Mouse (Mus musculus) C2C12 (cell line): ENCODE measurements at regions not wholly inside any gene's neighbourhood (a gene's known extent, or its start where the extent isn't known, plus 50 kb on each side); places are given as distances from the start of the nearest gene placed in this dataset.

Experiments
- H3K27me3 ChIP-seq: one replicate; pipeline ENCODE4 v1.6.1; 2011; ENCODE audit not compliant: control insufficient read depth, insufficient read depth, insufficient read length
- H3K36me3 ChIP-seq: one replicate; pipeline ENCODE4 v1.6.1; 2011; ENCODE audit not compliant: control insufficient read depth, insufficient read depth
- H3K4me3 ChIP-seq: one replicate; pipeline ENCODE4 v1.5.1; 2011; ENCODE audit warnings: mild to moderate bottlenecking, control low read depth; ENCODE audit not compliant: poor library complexity, insufficient read depth, severe bottlenecking
- H3K79me2 ChIP-seq: one replicate; pipeline ENCODE4 v1.6.1; 2011; ENCODE audit not compliant: control insufficient read depth, insufficient read depth
- H3K79me3 ChIP-seq: one replicate; pipeline ENCODE4 v1.6.1; 2011; ENCODE audit warnings: low read depth, control low read depth
- H3ac ChIP-seq: one replicate; pipeline ENCODE3; 2011; ENCODE audit warnings: low read depth; ENCODE audit not compliant: control insufficient read depth, insufficient read length
- CEBPB ChIP-seq: IDR thresholded peaks from one replicate; pipeline ENCODE4 v1.6.1; 2011; ENCODE audit warnings: low read depth, mild to moderate bottlenecking, control low read depth, moderate library complexity
- CTCF ChIP-seq: IDR thresholded peaks from one replicate; pipeline ENCODE4 v1.5.1; 2011; ENCODE audit not compliant: control insufficient read depth, insufficient read depth, insufficient read length
- MAX ChIP-seq: IDR thresholded peaks from one replicate; pipeline ENCODE4 v1.6.1; 2011; ENCODE audit warnings: mild to moderate bottlenecking, control low read depth
- MYOD1 ChIP-seq: IDR thresholded peaks from one replicate; pipeline ENCODE4 v1.6.1; 2011; ENCODE audit warnings: low read depth; ENCODE audit not compliant: control insufficient read depth, insufficient read length
- MYOG ChIP-seq: IDR thresholded peaks from one replicate; pipeline ENCODE4 v1.6.1; 2011; ENCODE audit not compliant: control insufficient read depth, insufficient read length; ENCODE audit errors: extremely low read depth
- USF1 ChIP-seq: IDR thresholded peaks from one replicate; pipeline ENCODE4 v1.6.1; 2011; ENCODE audit warnings: low read depth, mild to moderate bottlenecking, control low read depth, moderate library complexity

- H3K36me3 ChIP-seq = no peaks in the 10 kb centered on the region
- TF ChIP-seq USF1 (no peak), MYOD1 (no peak), CEBPB (no peak), MAX (no peak), CTCF (no peak), MYOG (no peak)
- H3K79me3 ChIP-seq = no peaks in the 10 kb centered on the region
- no peaks in the 10 kb centered on the region for H3K27me3 ChIP-seq
- H3ac ChIP-seq = no peak overlapping the region
- no peak overlapping the region for H3K4me3 ChIP-seq
- H3K79me2 ChIP-seq = no peaks in the 10 kb centered on the region
Observed at GRCm38 (mm10) chr16:30013943-30014342, 50.2 kb upstream of the Hes1 start.
